Mouse (Mus musculus): Measurements from ENCODE around the gene Slc35a5. TPM values are rescaled to one million over a fixed set of nuclear protein-coding genes. Genes with fewer than 3 reads are reported as not detected.

The Slc35a5 gene
- polyA plus RNA-seq, 1 experiment from 2014 or later = 16.7 TPM

GRCm38 (mm10) chr16:45148488-45149082 is 9.9 kb downstream of the Slc35a5 start:
- Histone ChIP-seq H3K27me3 (replicated peaks) (no peaks in the 10 kb centered on the region), H3K4me2 (no peak overlapping the region), H3K9ac (no peak overlapping the region), H3K4me3 (replicated peaks) (no peak overlapping the region), H3K4me1 (no peaks in the 10 kb centered on the region), H3K36me3 (peaks cover 20% of the 10 kb centered on the region), H3K27ac (no peak overlapping the region), H3K9me3 (no peaks in the 10 kb centered on the region)
- no peak for ATAC-seq (ENCODE audit: insufficient read depth, low FRiP score, low read depth)
- WGBS = 89% methylated on average over 10 of the region's 10 CpGs

- WGBS = 61% methylated on average over 6 of the region's 6 CpGs
- H3K36me3 ChIP-seq = peaks cover 19% of the 10 kb centered on the region
- H3K9me3 ChIP-seq = no peaks in the 10 kb centered on the region
- H3K27me3 ChIP-seq (replicated peaks) = no peaks in the 10 kb centered on the region
- H3K9ac ChIP-seq = no peak overlapping the region
- no peak overlapping the region for H3K27ac ChIP-seq
- H3K4me3 ChIP-seq (replicated peaks) = no peak overlapping the region
- H3K4me2 ChIP-seq = no peak overlapping the region
- no peak for ATAC-seq (ENCODE audit: insufficient read depth, low FRiP score, low read depth)
- no peaks in the 10 kb centered on the region for H3K4me1 ChIP-seq
These were observed 13.4 kb downstream of the Slc35a5 start for GRCm38 (mm10) chr16:45145119-45145518.

GRCm38 (mm10) chr16:45142565-45142964 is 15.9 kb downstream of the Slc35a5 start:
- Histone ChIP-seq H3K27me3 (replicated peaks) (no peaks in the 10 kb centered on the region), H3K4me1 (no peaks in the 10 kb centered on the region), H3K36me3 (peaks cover 18% of the 10 kb centered on the region), H3K9ac (no peak overlapping the region), H3K9me3 (no peaks in the 10 kb centered on the region), H3K27ac (no peak overlapping the region), H3K4me3 (replicated peaks) (no peak overlapping the region), H3K4me2 (no peak overlapping the region)
- no peak for ATAC-seq (ENCODE audit: insufficient read depth, low FRiP score, low read depth)
- 88% methylated on average over 5 of the region's 5 CpGs for WGBS

- ATAC-seq (ENCODE audit: insufficient read depth, low FRiP score, low read depth) = no peak
- Histone ChIP-seq H3K9me3 (no peaks in the 10 kb centered on the region), H3K9ac (no peak overlapping the region), H3K27me3 (replicated peaks) (no peaks in the 10 kb centered on the region), H3K27ac (no peak overlapping the region), H3K4me1 (no peaks in the 10 kb centered on the region), H3K36me3 (peaks cover 17% of the 10 kb centered on the region), H3K4me2 (no peak overlapping the region), H3K4me3 (replicated peaks) (no peak overlapping the region)
- WGBS = 96% methylated on average over 5 of the region's 5 CpGs
These were observed 16.8 kb downstream of the Slc35a5 start for GRCm38 (mm10) chr16:45141711-45142110.

- no peak overlapping the region for H3K27ac ChIP-seq
- no peaks in the 10 kb centered on the region for H3K27me3 ChIP-seq (replicated peaks)
- 78% methylated on average over 2 of the region's 2 CpGs for WGBS
- H3K36me3 ChIP-seq = 0 out of 2 replicates have a peak, but pooled peaks cover 5% of the 10 kb centered on the region
- H3K4me3 ChIP-seq (replicated peaks) = no peak overlapping the region
- no peaks in the 10 kb centered on the region for H3K4me1 ChIP-seq
- H3K9me3 ChIP-seq = no peaks in the 10 kb centered on the region
- H3K9ac ChIP-seq = no peak overlapping the region
- no peak for ATAC-seq (ENCODE audit: insufficient read depth, low FRiP score, low read depth)
- H3K4me2 ChIP-seq = no peak overlapping the region
These were observed 30.4 kb downstream of the Slc35a5 start for GRCm38 (mm10) chr16:45127936-45128710.

GRCm38 (mm10) chr16:45124230-45125203 is 34.0 kb downstream of the Slc35a5 start:
- ATAC-seq (ENCODE audit: insufficient read depth, low FRiP score, low read depth) = peak; percentile 39; the same call in 1 of the 2 replicates
- WGBS = 48% methylated on average over 9 of the region's 9 CpGs
- H3K27me3 ChIP-seq (replicated peaks) = no peaks in the 10 kb centered on the region
- H3K4me2 ChIP-seq = no peak overlapping the region
- no peak overlapping the region for H3K9ac ChIP-seq
- H3K4me3 ChIP-seq (replicated peaks) = no peak overlapping the region
- peak overlapping the region; percentile 26; the same call in 1 of the 2 replicates for H3K27ac ChIP-seq
- 0 out of 2 replicates have a peak, but pooled peaks cover 5% of the 10 kb centered on the region for H3K36me3 ChIP-seq
- H3K4me1 ChIP-seq = no peaks in the 10 kb centered on the region
- no peaks in the 10 kb centered on the region for H3K9me3 ChIP-seq

- no peaks in the 10 kb centered on the region for H3K27me3 ChIP-seq (replicated peaks)
- no peak overlapping the region for H3K9ac ChIP-seq
- no peak for ATAC-seq (ENCODE audit: insufficient read depth, low FRiP score, low read depth)
- H3K27ac ChIP-seq = no peak overlapping the region
- no peak overlapping the region for H3K4me2 ChIP-seq
- H3K4me1 ChIP-seq = no peaks in the 10 kb centered on the region
- 0 out of 2 replicates have a peak, but pooled peaks cover 5% of the 10 kb centered on the region for H3K36me3 ChIP-seq
- WGBS = 72% methylated on average over 5 of the region's 5 CpGs
- no peak overlapping the region for H3K4me3 ChIP-seq (replicated peaks)
- H3K9me3 ChIP-seq = no peaks in the 10 kb centered on the region
These were observed 35.9 kb downstream of the Slc35a5 start for GRCm38 (mm10) chr16:45122571-45122970.

GRCm38 (mm10) chr16:45120844-45121425 is 37.6 kb downstream of the Slc35a5 start:
- no peaks in the 10 kb centered on the region for H3K27me3 ChIP-seq (replicated peaks)
- H3K27ac ChIP-seq = no peak overlapping the region; the same call in 1 of the 2 replicates
- H3K4me2 ChIP-seq = no peak overlapping the region
- H3K36me3 ChIP-seq = peaks cover 5% of the 10 kb centered on the region; the same call in 1 of the 2 replicates
- H3K4me3 ChIP-seq (replicated peaks) = no peak overlapping the region
- H3K9ac ChIP-seq = no peak overlapping the region
- H3K9me3 ChIP-seq = no peaks in the 10 kb centered on the region
- WGBS = 44% methylated on average over 5 of the region's 5 CpGs
- ATAC-seq (ENCODE audit: insufficient read depth, low FRiP score, low read depth) = no peak
- no peaks in the 10 kb centered on the region for H3K4me1 ChIP-seq

- H3K4me2 ChIP-seq = no peak overlapping the region
- no peak overlapping the region for H3K4me3 ChIP-seq (replicated peaks)
- peaks cover 5% of the 10 kb centered on the region; the same call in 1 of the 2 replicates for H3K36me3 ChIP-seq
- no peak overlapping the region for H3K27ac ChIP-seq
- H3K9me3 ChIP-seq = no peaks in the 10 kb centered on the region
- H3K4me1 ChIP-seq = no peaks in the 10 kb centered on the region
- ATAC-seq (ENCODE audit: insufficient read depth, low FRiP score, low read depth) = no peak
- no peaks in the 10 kb centered on the region for H3K27me3 ChIP-seq (replicated peaks)
- no peak overlapping the region for H3K9ac ChIP-seq
- WGBS = 59% methylated on average over 3 of the region's 3 CpGs
These were observed 39.7 kb downstream of the Slc35a5 start for GRCm38 (mm10) chr16:45118760-45119159.

- H3K9ac ChIP-seq = no peak overlapping the region
- H3K36me3 ChIP-seq = no peaks in the 10 kb centered on the region; the same call in 1 of the 2 replicates
- no peak for ATAC-seq (ENCODE audit: insufficient read depth, low FRiP score, low read depth)
- no peaks in the 10 kb centered on the region for H3K4me1 ChIP-seq
- no peaks in the 10 kb centered on the region for H3K27me3 ChIP-seq (replicated peaks)
- H3K4me3 ChIP-seq (replicated peaks) = no peak overlapping the region
- H3K4me2 ChIP-seq = no peak overlapping the region
- 84% methylated on average over 3 of the region's 3 CpGs for WGBS
- no peak overlapping the region for H3K27ac ChIP-seq
- no peaks in the 10 kb centered on the region for H3K9me3 ChIP-seq
These were observed 41.3 kb downstream of the Slc35a5 start for GRCm38 (mm10) chr16:45117200-45117599.

- H3K27me3 ChIP-seq (replicated peaks) = no peaks in the 10 kb centered on the region
- no peaks in the 10 kb centered on the region for H3K9me3 ChIP-seq
- H3K4me1 ChIP-seq = no peaks in the 10 kb centered on the region
- H3K4me2 ChIP-seq = no peak overlapping the region
- no peak overlapping the region for H3K9ac ChIP-seq
- peak; percentile 56; the same call in 1 of the 2 replicates for ATAC-seq (ENCODE audit: insufficient read depth, low FRiP score, low read depth)
- no peak overlapping the region for H3K27ac ChIP-seq
- H3K4me3 ChIP-seq (replicated peaks) = no peak overlapping the region
- H3K36me3 ChIP-seq = no peaks in the 10 kb centered on the region
- 26% methylated on average over 4 of the region's 4 CpGs for WGBS
These were observed 48.0 kb downstream of the Slc35a5 start for GRCm38 (mm10) chr16:45110498-45110897.
